7 mouse cellular contexts compared by ENCODE assay signal in genomic region chr12:80644506-80644868, GRCm38 (mm10). TPM values are rescaled to one million over a fixed set of nuclear protein-coding genes. Genes with fewer than 3 reads are reported as not detected.
DNase-seq lines count a peak whose midpoint lies in the region; ATAC-seq and TF ChIP-seq lines count a peak whose summit lies in the region.

No protein-coding gene starts in this region.

- ATAC-seq in megakaryocyte, adult 5-6 weeks (ENCODE audit: poor library complexity, severe bottlenecking): no peak
- peak; percentile 11; the same call in 1 of the 2 replicates for ATAC-seq in erythroblast, adult 5-6 weeks (replicated peaks; ENCODE audit: low FRiP score, poor library complexity, severe bottlenecking)
- ATAC-seq in limb, embryonic 13.5 days (ENCODE audit: low FRiP score, low read depth): no peak

- TF ChIP-seq CTCF in olfactory bulb, adult 2 months (IDR thresholded peaks at IDR 0.05; ENCODE audit: insufficient read depth, low read depth, low read length): no peak

- no peaks in the 10 kb centered on the region for H3K9me3 ChIP-seq in megakaryocyte, embryonic 14.5 days
- no peaks in the 10 kb centered on the region for H3K9me3 ChIP-seq in limb, embryonic 13.5 days

- H3K4me1 ChIP-seq in megakaryocyte, embryonic 14.5 days: peaks cover 51% of the 10 kb centered on the region
- peaks cover 37% of the 10 kb centered on the region for H3K4me1 ChIP-seq in limb, embryonic 13.5 days
- peaks cover 12% of the 10 kb centered on the region for H3K4me1 ChIP-seq in olfactory bulb, adult 2 months (ENCODE audit: control insufficient read depth, insufficient read depth, low read length)

- H3K27ac ChIP-seq in limb, embryonic 13.5 days: no peak overlapping the region
- no peak overlapping the region for H3K27ac ChIP-seq in olfactory bulb, adult 2 months (ENCODE audit: insufficient read depth, low read depth, low read length)

- no peak for TF ChIP-seq POLR2A in olfactory bulb, adult 2 months (IDR thresholded peaks at IDR 0.05; ENCODE audit: insufficient read depth, low read depth, low read length)

- 9% methylated on average over 18 of the region's 18 CpGs for WGBS in limb, embryonic 13.5 days
- 1% methylated on average over 18 of the region's 18 CpGs for WGBS in olfactory bulb, adult 2 months

- no peaks in the 10 kb centered on the region for H3K27me3 ChIP-seq in megakaryocyte, embryonic 14.5 days (replicated peaks)
- no peaks in the 10 kb centered on the region for H3K27me3 ChIP-seq in limb, embryonic 13.5 days

- no peak for DNase-seq in urinary bladder, postnatal 10 days (ENCODE audit: low spot score)
- no peak for DNase-seq in ovary, adult 18-20 months (ENCODE audit: low spot score)

- peak overlapping the region; percentile 99 for H3K4me3 ChIP-seq in megakaryocyte, embryonic 14.5 days (replicated peaks)
- H3K4me3 ChIP-seq in limb, embryonic 13.5 days: peak overlapping the region; percentile 93
- H3K4me3 ChIP-seq in olfactory bulb, adult 2 months (ENCODE audit: insufficient read depth, low read depth, low read length): peak overlapping the region; percentile 66

- peak overlapping the region; percentile 95 for H3K4me2 ChIP-seq in limb, embryonic 13.5 days (replicated peaks)

- peaks cover 55% of the 10 kb centered on the region for H3K36me3 ChIP-seq in megakaryocyte, embryonic 14.5 days (replicated peaks; ENCODE audit: low read length)
- H3K36me3 ChIP-seq in limb, embryonic 13.5 days: peaks cover 43% of the 10 kb centered on the region

- peak overlapping the region; percentile 97 for H3K9ac ChIP-seq in limb, embryonic 13.5 days

RNA-seq across cellular contexts. Expression of gene Erh, which starts 0.3 kb away (rescaled TPM):
- polyA plus RNA-seq in megakaryocyte, embryonic 14.5 days (2012; ENCODE audit: insufficient read depth, low replicate concordance): 3.5 and 24.1 TPM in 2 replicates
- total RNA-seq in megakaryocyte, adult 5-6 weeks (2015): 33.8 and 57.1 TPM in 2 replicates
- total RNA-seq in megakaryocyte, adult 5-6 weeks (2017): 25.1 and 30.3 TPM in 2 replicates
- total RNA-seq in erythroblast, adult 5-6 weeks (2015; ENCODE audit: low replicate concordance): 13.2 and 23.4 TPM in 2 replicates
- 5.6 and 17.7 TPM in 2 replicates for total RNA-seq in erythroblast, adult 5-6 weeks (2017; ENCODE audit: low replicate concordance)
- 334 and 368 TPM in 2 replicates for polyA plus RNA-seq in limb, embryonic 13.5 days (2015; fragmentation: Nextera tagmentation; extraction: Ambion mirVana)
- polyA plus RNA-seq in olfactory bulb, adult 2 months (2012; ENCODE audit: insufficient read depth, insufficient read length, low replicate concordance, missing spikeins): not detected in 2 replicates

RNA-seq across cellular contexts. Expression of gene Slc39a9, which starts 0.8 kb away (rescaled TPM):
- 2.7 and 8.1 TPM in 2 replicates for polyA plus RNA-seq in megakaryocyte, embryonic 14.5 days (2012; ENCODE audit: insufficient read depth, low replicate concordance)
- total RNA-seq in megakaryocyte, adult 5-6 weeks (2015): 24.3 and 24.5 TPM in 2 replicates
- total RNA-seq in megakaryocyte, adult 5-6 weeks (2017): 12.3 and 14.5 TPM in 2 replicates
- total RNA-seq in erythroblast, adult 5-6 weeks (2015; ENCODE audit: low replicate concordance): 3.8 and 8.8 TPM in 2 replicates
- total RNA-seq in erythroblast, adult 5-6 weeks (2017; ENCODE audit: low replicate concordance): 2.9 and 6.1 TPM in 2 replicates
- polyA plus RNA-seq in limb, embryonic 13.5 days (2015; fragmentation: Nextera tagmentation; extraction: Ambion mirVana): 21.8 and 26.5 TPM in 2 replicates
- polyA plus RNA-seq in olfactory bulb, adult 2 months (2012; ENCODE audit: insufficient read depth, insufficient read length, low replicate concordance, missing spikeins): not detected in 2 replicates

RNA-seq across cellular contexts. Expression of gene Plekhd1, which starts 47.9 kb away (rescaled TPM):
- not detected in 2 replicates for polyA plus RNA-seq in megakaryocyte, embryonic 14.5 days (2012; ENCODE audit: insufficient read depth, low replicate concordance)
- not detected in 2 replicates for total RNA-seq in megakaryocyte, adult 5-6 weeks (2015)
- not detected in 2 replicates for total RNA-seq in megakaryocyte, adult 5-6 weeks (2017)
- total RNA-seq in erythroblast, adult 5-6 weeks (2015; ENCODE audit: low replicate concordance): not detected in 2 replicates
- 0.77 TPM in 1 of 2 replicates, not detected in the other for total RNA-seq in erythroblast, adult 5-6 weeks (2017; ENCODE audit: low replicate concordance)
- polyA plus RNA-seq in limb, embryonic 13.5 days (2015; fragmentation: Nextera tagmentation; extraction: Ambion mirVana): 0.10 and 0.11 TPM in 2 replicates
- not detected in 2 replicates for polyA plus RNA-seq in olfactory bulb, adult 2 months (2012; ENCODE audit: insufficient read depth, insufficient read length, low replicate concordance, missing spikeins)
